Mouse (Mus musculus) bone marrow macrophage, adult 2 months (primary cell): ENCODE results near the gene Zfyve21.

Source experiments
- CTCF ChIP-seq: IDR thresholded peaks from 2 replicates; pipeline ENCODE4 v1.5.1; 2012; ENCODE audit warnings: low read depth, mild to moderate bottlenecking, low read length, moderate library complexity
- POLR2A ChIP-seq: IDR thresholded peaks from 2 replicates; pipeline ENCODE4 v1.6.1; 2012; ENCODE audit warnings: mild to moderate bottlenecking, low read depth, low read length, borderline replicate concordance

GRCm38 (mm10) chr12:111855448-111855847 is 41.5 kb downstream of the Zfyve21 start:
- TF ChIP-seq POLR2A: no peak
- no peak for TF ChIP-seq CTCF
